Mouse (Mus musculus): ENCODE results near the gene Plpp3. TPM values are rescaled to one million over a fixed set of nuclear protein-coding genes. Genes with fewer than 3 reads are reported as not detected.

Plpp3 gene
- total and polyA plus RNA-seq, 3 experiments: not detected

DNA sequence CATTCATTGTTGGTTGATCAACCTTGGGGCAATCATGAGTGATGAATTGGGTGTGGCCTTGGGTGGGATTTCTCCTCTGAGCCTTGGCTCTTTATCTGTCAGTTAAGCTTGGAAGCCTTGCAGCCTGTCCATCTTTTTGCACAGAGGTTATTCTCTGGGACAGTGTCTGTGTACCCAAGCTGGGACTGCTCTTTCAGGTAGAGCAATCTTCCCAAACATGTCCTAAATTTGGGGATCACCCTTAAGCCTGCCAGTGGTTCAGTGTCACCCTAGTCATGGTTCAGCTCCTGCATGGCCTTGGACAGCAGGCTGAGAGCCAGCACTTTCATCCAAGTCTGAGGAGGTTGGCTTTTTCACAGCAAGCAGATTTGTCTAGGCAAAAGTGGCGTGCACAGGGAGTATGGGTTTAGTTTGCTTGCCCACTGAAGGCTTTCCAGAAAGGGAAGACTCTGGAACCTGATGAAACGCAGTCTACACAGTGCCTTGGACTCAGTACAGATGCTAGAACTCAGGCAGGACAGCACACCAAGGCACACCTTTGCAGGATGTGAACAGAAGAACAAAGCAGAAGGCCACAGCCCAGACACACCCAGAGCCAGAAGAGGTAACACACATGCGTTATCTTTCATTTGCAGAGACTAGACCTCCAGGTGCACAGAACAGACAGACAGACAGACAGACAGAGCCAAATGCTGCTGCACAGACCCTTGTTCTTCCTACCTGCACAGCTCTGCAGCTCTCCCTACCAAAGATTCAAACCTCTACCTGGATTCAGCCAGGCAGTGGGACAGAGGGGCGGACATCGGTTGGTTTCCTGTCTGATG, 66.2 kb downstream of the Plpp3 start:
- H3K79me2 ChIP-seq (ENCODE audit: control insufficient read depth, insufficient read depth, low read length, poor library complexity): no peaks in the 10 kb centered on the region
- H3K9ac ChIP-seq (ENCODE audit: control insufficient read depth, low read depth, low read length, poor library complexity, severe bottlenecking): no peak overlapping the region
- H3K4me1 ChIP-seq (ENCODE audit: control insufficient read depth in 1 of 2, insufficient read depth in 2 of 2, low read length in 2 of 2): peaks cover 18 to 30% of the 10 kb centered on the region in 2 experiments
- TF ChIP-seq GATA1 (IDR thresholded peaks at IDR 0.05; ENCODE audit: low read depth, low read length) (peak; percentile 34), EP300 (IDR thresholded peaks at IDR 0.05; ENCODE audit: low read depth in 1 of 2, low read length in 2 of 2) (peak in 1 of 2 experiments; percentile 22; a peak in 2 of 4 replicates), POLR2AphosphoS5 (IDR thresholded peaks at IDR 0.05; ENCODE audit: borderline replicate concordance, low read depth, low read length) (no peak), TAL1 (IDR thresholded peaks at IDR 0.05; ENCODE audit: low read length) (0 out of 2 replicates have a peak, but pooled peaks have one; percentile 34), MAFK (IDR thresholded peaks at IDR 0.05; ENCODE audit: borderline replicate concordance, low read depth, low read length) (no peak), TCF12 (IDR thresholded peaks at IDR 0.05; ENCODE audit: low read depth, low read length) (peak; percentile 67; the same call in 1 of the 2 replicates), CTCF (IDR thresholded peaks at IDR 0.05 in 2 of 3, conservative IDR thresholded peaks at IDR 0.05 in 1 of 3; ENCODE audit: control insufficient read depth in 1 of 3, insufficient read depth in 1 of 3, low read depth in 2 of 3, low read length in 3 of 3, poor library complexity in 1 of 3, severe bottlenecking in 1 of 3) (no peak)
- H3K4me3 ChIP-seq (ENCODE audit: control insufficient read depth in 1 of 2, insufficient read depth in 1 of 2, low read depth in 2 of 2, low read length in 2 of 2): no peak overlapping the region
- H3K27ac ChIP-seq (ENCODE audit: control insufficient read depth, low read depth, low read length): no peak overlapping the region
- H3K27me3 ChIP-seq (ENCODE audit: control insufficient read depth in 1 of 2, insufficient read depth in 2 of 2, low read length in 2 of 2): no peaks in the 10 kb centered on the region
- peaks cover 0 to 18% of the 10 kb centered on the region in 2 experiments; a peak in 2 of 4 replicates for H3K36me3 ChIP-seq (ENCODE audit: control insufficient read depth in 1 of 2, insufficient read depth in 2 of 2, low read length in 2 of 2)
- no peaks in the 10 kb centered on the region for H3K9me3 ChIP-seq (replicated peaks; ENCODE audit: insufficient read depth, low read length)
- DNase-seq (ENCODE audit: low read depth, low spot score): peak; percentile 33

DNA sequence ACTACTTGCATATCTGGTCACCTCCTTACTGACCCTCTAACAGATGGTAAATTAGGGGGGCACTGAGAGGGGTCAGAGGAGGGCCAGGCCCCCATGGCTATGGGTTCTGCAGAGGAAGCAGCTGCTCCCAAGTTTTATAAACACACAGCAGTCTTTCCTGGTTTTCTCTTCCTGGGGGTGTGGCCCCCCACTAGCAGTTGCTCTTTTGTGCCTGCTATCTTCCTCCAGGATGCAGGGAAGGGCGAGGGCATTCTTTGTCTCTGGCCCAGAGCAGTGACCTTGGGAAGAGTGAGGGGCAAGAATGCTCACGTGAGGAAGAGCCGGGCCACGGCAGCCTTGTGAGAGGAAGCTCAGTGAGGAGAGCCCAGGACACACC, 66.8 kb downstream of the Plpp3 start:
- H3K4me3 ChIP-seq (ENCODE audit: control insufficient read depth in 1 of 2, insufficient read depth in 1 of 2, low read depth in 2 of 2, low read length in 2 of 2): no peak overlapping the region
- H3K27me3 ChIP-seq (ENCODE audit: control insufficient read depth in 1 of 2, insufficient read depth in 2 of 2, low read length in 2 of 2): no peaks in the 10 kb centered on the region
- H3K36me3 ChIP-seq (ENCODE audit: control insufficient read depth in 1 of 2, insufficient read depth in 2 of 2, low read length in 2 of 2): peaks cover 0 to 18% of the 10 kb centered on the region in 2 experiments; a peak in 2 of 4 replicates
- peaks cover 18 to 30% of the 10 kb centered on the region in 2 experiments for H3K4me1 ChIP-seq (ENCODE audit: control insufficient read depth in 1 of 2, insufficient read depth in 2 of 2, low read length in 2 of 2)
- no peak overlapping the region for H3K9ac ChIP-seq (ENCODE audit: control insufficient read depth, low read depth, low read length, poor library complexity, severe bottlenecking)
- H3K9me3 ChIP-seq (replicated peaks; ENCODE audit: insufficient read depth, low read length): no peaks in the 10 kb centered on the region
- no peaks in the 10 kb centered on the region for H3K79me2 ChIP-seq (ENCODE audit: control insufficient read depth, insufficient read depth, low read length, poor library complexity)
- TF ChIP-seq POLR2AphosphoS2 (IDR thresholded peaks at IDR 0.05; ENCODE audit: low read length): no peak
- TF ChIP-seq USF1 (IDR thresholded peaks at IDR 0.05; ENCODE audit: low read depth, low read length): no peak
- no peak for DNase-seq (ENCODE audit: low read depth, low spot score)
- no peak overlapping the region; the same call in 1 of the 2 replicates for H3K27ac ChIP-seq (ENCODE audit: control insufficient read depth, low read depth, low read length)

DNA sequence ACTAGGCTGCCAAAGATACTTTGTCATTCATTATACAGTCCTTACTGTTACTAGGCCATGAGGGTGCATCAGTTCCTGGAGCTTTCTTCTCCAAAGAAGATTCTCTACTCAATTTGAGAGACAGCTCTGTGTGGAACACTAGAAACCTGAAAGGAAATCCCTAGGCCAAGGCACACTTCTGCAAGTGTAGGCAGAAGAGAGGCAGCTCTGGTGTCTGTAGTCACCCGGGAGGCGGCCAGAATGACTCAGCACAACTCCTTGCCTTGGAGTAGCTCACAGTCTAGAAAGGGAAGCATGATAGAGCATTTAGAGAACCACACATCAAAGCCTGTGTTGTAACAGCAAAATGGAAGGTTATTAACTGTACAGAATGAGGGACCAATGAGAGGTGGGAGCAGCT, 68.4 kb downstream of the Plpp3 start:
- DNase-seq (ENCODE audit: low read depth, low spot score): peak; percentile 93
- H3K36me3 ChIP-seq (ENCODE audit: control insufficient read depth in 1 of 2, insufficient read depth in 2 of 2, low read length in 2 of 2): peaks cover 0 to 18% of the 10 kb centered on the region in 2 experiments; a peak in 2 of 4 replicates
- no peaks in the 10 kb centered on the region for H3K79me2 ChIP-seq (ENCODE audit: control insufficient read depth, insufficient read depth, low read length, poor library complexity)
- no peak overlapping the region for H3K4me3 ChIP-seq (ENCODE audit: control insufficient read depth in 1 of 2, insufficient read depth in 1 of 2, low read depth in 2 of 2, low read length in 2 of 2)
- H3K27me3 ChIP-seq (ENCODE audit: control insufficient read depth in 1 of 2, insufficient read depth in 2 of 2, low read length in 2 of 2): no peaks in the 10 kb centered on the region
- peak overlapping the region; percentile 67 for H3K27ac ChIP-seq (ENCODE audit: control insufficient read depth, low read depth, low read length)
- no peaks in the 10 kb centered on the region for H3K9me3 ChIP-seq (replicated peaks; ENCODE audit: insufficient read depth, low read length)
- H3K4me1 ChIP-seq (ENCODE audit: control insufficient read depth in 1 of 2, insufficient read depth in 2 of 2, low read length in 2 of 2): peaks cover 18 to 30% of the 10 kb centered on the region in 2 experiments
- H3K9ac ChIP-seq (ENCODE audit: control insufficient read depth, low read depth, low read length, poor library complexity, severe bottlenecking): peak overlapping the region; percentile 28; the same call in 1 of the 2 replicates
- no peak for TF ChIP-seq E2F4 (IDR thresholded peaks at IDR 0.05; ENCODE audit: borderline replicate concordance, low read depth, low read length)
- no peak for TF ChIP-seq USF2 (IDR thresholded peaks at IDR 0.05; ENCODE audit: borderline replicate concordance in 1 of 2, insufficient read depth in 1 of 2, low read depth in 1 of 2, low read length in 2 of 2)
- TF ChIP-seq MAX (IDR thresholded peaks at IDR 0.05; ENCODE audit: low read length): no peak; the same call in 1 of the 2 replicates
- TF ChIP-seq CHD2 (IDR thresholded peaks at IDR 0.05; ENCODE audit: low read length): no peak
- TF ChIP-seq TBP (IDR thresholded peaks at IDR 0.05; ENCODE audit: low read depth, low read length): peak; percentile 86
- no peak for TF ChIP-seq RCOR1 (IDR thresholded peaks at IDR 0.05; ENCODE audit: low read depth, low read length)
- no peak for TF ChIP-seq ZC3H11A (IDR thresholded peaks at IDR 0.05; ENCODE audit: low read depth, low read length)
- TF ChIP-seq HCFC1 (IDR thresholded peaks at IDR 0.05; ENCODE audit: low read depth, low read length): peak; percentile 25; the same call in 1 of the 2 replicates
- peak; percentile 95 for TF ChIP-seq GABPA (IDR thresholded peaks at IDR 0.05; ENCODE audit: low read depth, low read length)
- TF ChIP-seq ZNF384 (IDR thresholded peaks at IDR 0.05; ENCODE audit: low read depth, low read length): no peak
- peak; percentile 87 for TF ChIP-seq MAFK (IDR thresholded peaks at IDR 0.05; ENCODE audit: borderline replicate concordance, low read depth, low read length)
- peak; percentile 66; the same call in 1 of the 2 replicates for TF ChIP-seq MYC (IDR thresholded peaks at IDR 0.05; ENCODE audit: low read depth, low read length)
- no peak for TF ChIP-seq BHLHE40 (IDR thresholded peaks at IDR 0.05; ENCODE audit: borderline replicate concordance, low read depth, low read length)
- no peak for TF ChIP-seq CTCF (IDR thresholded peaks at IDR 0.05 in 2 of 3, conservative IDR thresholded peaks at IDR 0.05 in 1 of 3; ENCODE audit: control insufficient read depth in 1 of 3, insufficient read depth in 1 of 3, low read depth in 2 of 3, low read length in 3 of 3, poor library complexity in 1 of 3, severe bottlenecking in 1 of 3)
- TF ChIP-seq RAD21 (IDR thresholded peaks at IDR 0.05; ENCODE audit: low read depth, low read length): no peak
- TF ChIP-seq USF1 (IDR thresholded peaks at IDR 0.05; ENCODE audit: low read depth, low read length): no peak
- TF ChIP-seq JUND (IDR thresholded peaks at IDR 0.05; ENCODE audit: low read depth, low read length): no peak
